Mouse (Mus musculus) heart, postnatal 25 days (tissue): Measurements from ENCODE around the gene Bcl2l2. TPM values are rescaled to one million over a fixed set of nuclear protein-coding genes. Genes with fewer than 3 reads are reported as not detected.

Experiments
- DNase-seq: peaks from one replicate; pipeline ENCODE4 v3.0.0; 2022; ENCODE audit warnings: low spot score
- intact Hi-C: fragments of 180-260 bp; cut with DNase I; formaldehyde crosslinking; loops from one replicate; pipeline ENCODE4 v1.15.1; 2025
- total RNA-seq, 2 experiments: library from RNA; stranded (reverse); gene quantifications; 2 replicates each; pipeline ENCODE4 v1.2.3; 2021

Gene Bcl2l2
- total RNA-seq, 2 experiments from 2014 or later = 39.7 to 40.3 TPM

GRCm38 (mm10) chr14:54932645-54933150 is 49.5 kb downstream of the Bcl2l2 start, which contains the start of gene Il25:
Gene Il25 (plus strand): TSS chr14:54932695.
- DNase-seq = no peak
- intact Hi-C loops = no loop called here

- no peak for DNase-seq
- intact Hi-C loops = no loop called here
Measured at GRCm38 (mm10) chr14:54935904-54936830, 53.0 kb downstream of the Bcl2l2 start, which contains the start of gene Cmtm5. Gene Cmtm5 (plus strand): TSS chr14:54936261.

- intact Hi-C loops = no loop called here
- no peak for DNase-seq
Measured at GRCm38 (mm10) chr14:54936831-54937160, 53.6 kb downstream of the Bcl2l2 start.

DNA sequence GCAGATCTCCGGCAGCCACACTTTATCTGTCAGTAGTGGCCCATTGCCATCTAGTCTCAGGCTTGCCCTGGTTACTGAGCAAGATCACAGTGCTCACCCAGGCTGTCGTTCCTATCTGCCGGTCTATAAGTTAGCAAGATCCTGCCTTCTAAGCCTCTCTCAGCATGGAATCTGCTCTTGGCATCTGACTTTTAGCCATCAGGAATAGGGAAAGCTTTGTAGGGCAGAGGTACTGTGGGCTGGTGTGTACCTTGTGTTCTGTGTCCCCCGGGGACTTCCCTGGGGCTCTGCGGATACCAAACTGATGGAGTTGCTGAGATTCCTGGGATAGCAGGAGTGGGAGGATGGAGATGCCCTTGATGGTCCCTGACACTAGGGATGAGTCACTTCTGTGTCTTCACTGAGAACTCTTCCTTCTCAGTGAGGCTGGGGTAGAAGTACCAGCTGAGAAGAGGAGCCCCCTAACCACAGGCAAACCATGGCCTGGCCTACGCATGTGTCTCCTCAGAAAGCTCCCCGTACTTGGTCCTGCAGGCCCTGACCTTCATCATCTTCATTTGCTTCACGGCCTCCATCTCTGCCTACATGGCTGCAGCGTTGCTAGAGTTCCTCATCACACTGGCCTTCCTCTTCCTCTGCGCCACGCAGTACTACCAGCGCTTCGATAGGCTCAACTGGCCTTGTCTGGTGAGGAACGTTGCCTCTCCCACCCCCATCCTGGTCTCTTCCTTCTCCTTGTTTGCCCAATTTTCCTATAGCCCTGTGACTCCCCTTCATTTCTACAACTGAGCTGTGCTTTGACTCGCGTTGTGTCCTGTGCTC is 54.4 kb downstream of the Bcl2l2 start:
- no peak for DNase-seq
- intact Hi-C loops = no loop called here

Other genes with a start within 250 kb of the Bcl2l2 start
- not detected for gene Gm17606, start 242.4 kb upstream of the Bcl2l2 start, total RNA-seq
- under 1 TPM; 0.31 to 0.39 TPM for gene Cdh24, start 242.0 kb upstream of the Bcl2l2 start, total RNA-seq
- gene 1700123O20Rik, start 197.2 kb upstream of the Bcl2l2 start, total RNA-seq = 10 to 100 TPM; 15.5 to 16.0 TPM
- 10 to 100 TPM; 78.7 to 80.9 TPM for gene Acin1, start 196.4 kb upstream of the Bcl2l2 start, total RNA-seq
- gene Gm29776, start 184.5 kb upstream of the Bcl2l2 start, total RNA-seq = not detected
- not detected for gene Cebpe, start 171.2 kb upstream of the Bcl2l2 start, total RNA-seq
- 1 to 10 TPM; 2.4 to 2.8 TPM for gene Slc7a8, start 101.4 kb upstream of the Bcl2l2 start, total RNA-seq
- not detected for gene Rnf212b, start 69.2 kb upstream of the Bcl2l2 start, total RNA-seq
- gene Homez, start 12.4 kb upstream of the Bcl2l2 start, total RNA-seq = 1 to 10 TPM; 4.7 to 7.3 TPM
- 1 to 10 TPM; 3.0 to 3.6 TPM for gene Ppp1r3e, start 5.8 kb upstream of the Bcl2l2 start, total RNA-seq
- 1 to 10 TPM; 4.5 to 6.8 TPM for gene Gm20521, start 64 bp downstream of the Bcl2l2 start, total RNA-seq
- 10 to 100 TPM; 50.7 to 55.6 TPM for gene Pabpn1, start 9.1 kb downstream of the Bcl2l2 start, total RNA-seq
- 1 to 10 TPM; 2.7 to 3.1 TPM for gene Slc22a17, start 29.8 kb downstream of the Bcl2l2 start, total RNA-seq
- 1 to 10 TPM; 2.8 to 3.0 TPM for gene Efs, start 42.7 kb downstream of the Bcl2l2 start, total RNA-seq
- gene Il25, start 49.3 kb downstream of the Bcl2l2 start, total RNA-seq = not detected
- under 1 TPM; 0.29 to 0.36 TPM for gene Cmtm5, start 52.9 kb downstream of the Bcl2l2 start, total RNA-seq
- over 10,000 TPM; 23,221 to 24,394 TPM for gene Myh6, start 83.5 kb downstream of the Bcl2l2 start, total RNA-seq
- gene Gm17428, start 93.6 kb downstream of the Bcl2l2 start, total RNA-seq = not detected
- gene Myh7, start 111.2 kb downstream of the Bcl2l2 start, total RNA-seq = 1,000 to 10,000 TPM; 2,164 to 2,361 TPM
- 10 to 100 TPM; 26.0 to 27.0 TPM for gene Ngdn, start 132.1 kb downstream of the Bcl2l2 start, total RNA-seq
- 1 to 10 TPM; 2.9 to 3.6 TPM for gene Zfhx2, start 208.9 kb downstream of the Bcl2l2 start, total RNA-seq
- 10 to 100 TPM; 12.3 to 13.2 TPM for gene Thtpa, start 211.4 kb downstream of the Bcl2l2 start, total RNA-seq
- gene Ap1g2, start 223.2 kb downstream of the Bcl2l2 start, total RNA-seq = 1 to 10 TPM; 4.4 to 4.6 TPM
- gene Jph4, start 233.6 kb downstream of the Bcl2l2 start, total RNA-seq = not detected